Mouse (Mus musculus) layer of hippocampus, postnatal 10 days (tissue): ENCODE results near the gene Spa17. TPM values are rescaled to one million over a fixed set of nuclear protein-coding genes. Genes with fewer than 3 reads are reported as not detected.
A peak's percentile ranks its signal among the peaks of the same experiment; 100 is the strongest.

Experiments
- DNase-seq, 2 experiments: peaks; one replicate each; pipeline ENCODE4 v3.0.0; 2021; ENCODE audit warnings: low spot score in 2 of 2
- long read RNA-seq: library from polyadenylated mRNA; stranded (forward); transcript quantifications from one replicate; pipeline ENCODE4 v2.0.0, GENCODE M21; 2023
- total RNA-seq, 2 experiments: library from RNA; stranded (reverse); gene quantifications; 2 replicates each; pipeline ENCODE4 v1.2.3; 2021

Gene Spa17
- 1 to 10 TPM; 2.2 TPM for total RNA-seq
- long read RNA-seq, partial matches to known transcripts: 0 of 1 reads
- long read RNA-seq, other reads (novel, unspliced or antisense): 0 of 1 reads

- DNase-seq: peak; percentile 78 to 84
Observed at GRCm38 (mm10) chr9:37613182-37613910, at the start of gene Spa17. TSS of gene Spa17 (minus strand) at chr9:37613722.

GRCm38 (mm10) chr9:37663210-37663609, 49.7 kb upstream of the Spa17 start:
- no peak for DNase-seq

GRCm38 (mm10) chr9:37659413-37659812, 45.9 kb upstream of the Spa17 start:
- no peak for DNase-seq

GRCm38 (mm10) chr9:37656931-37657481, 43.5 kb upstream of the Spa17 start, which contains the start of gene Tbrg1:
TSS of gene Tbrg1 (minus strand) at chr9:37657312.
- DNase-seq: peak; percentile 72 to 79

- no peak for DNase-seq
Observed at GRCm38 (mm10) chr9:37656439-37656881, 42.9 kb upstream of the Spa17 start.

GRCm38 (mm10) chr9:37655961-37656360, 42.4 kb upstream of the Spa17 start:
- DNase-seq: no peak

- DNase-seq: no peak
Observed at GRCm38 (mm10) chr9:37653836-37654235, 40.3 kb upstream of the Spa17 start.

GRCm38 (mm10) chr9:37650639-37651038, 37.1 kb upstream of the Spa17 start:
- no peak for DNase-seq

- no peak for DNase-seq
Observed at GRCm38 (mm10) chr9:37646246-37646645, 32.7 kb upstream of the Spa17 start.

GRCm38 (mm10) chr9:37638721-37639120, 25.2 kb upstream of the Spa17 start:
- DNase-seq: no peak

- no peak for DNase-seq
Observed at GRCm38 (mm10) chr9:37636800-37637542, 23.4 kb upstream of the Spa17 start.

GRCm38 (mm10) chr9:37636335-37636734, 22.8 kb upstream of the Spa17 start:
- DNase-seq: peak; percentile 64 to 71

- no peak for DNase-seq
Observed at GRCm38 (mm10) chr9:37634269-37634668, 20.7 kb upstream of the Spa17 start.

- DNase-seq: no peak
Observed at GRCm38 (mm10) chr9:37632305-37632704, 18.8 kb upstream of the Spa17 start.

GRCm38 (mm10) chr9:37629941-37630340, 16.4 kb upstream of the Spa17 start:
- no peak for DNase-seq

GRCm38 (mm10) chr9:37628581-37628980, 15.1 kb upstream of the Spa17 start:
- DNase-seq: no peak

GRCm38 (mm10) chr9:37627263-37627662, 13.7 kb upstream of the Spa17 start:
- DNase-seq: no peak

- DNase-seq: peak; percentile 18 to 40
Observed at GRCm38 (mm10) chr9:37626103-37626567, 12.6 kb upstream of the Spa17 start.

- DNase-seq: peak; percentile 62 to 73
Observed at GRCm38 (mm10) chr9:37625641-37626040, 12.1 kb upstream of the Spa17 start.

GRCm38 (mm10) chr9:37625129-37625528, 11.6 kb upstream of the Spa17 start:
- no peak for DNase-seq

- DNase-seq: no peak
Observed at GRCm38 (mm10) chr9:37624502-37624901, 11.0 kb upstream of the Spa17 start.

GRCm38 (mm10) chr9:37623981-37624380, 10.5 kb upstream of the Spa17 start:
- DNase-seq: no peak
